Mouse (Mus musculus) kidney, postnatal 0 days (tissue): ENCODE measurements at regions not wholly inside any gene's neighbourhood (a gene's known extent, or its start where the extent isn't known, plus 50 kb on each side); places are given as distances from the start of the nearest gene placed in this dataset.

Experiments
- ATAC-seq: fragments of 200-750 bp; cut with Nextera tagmentation; replicated peaks from 2 replicates; pipeline ENCODE4 v1.8.0; 2017; ENCODE audit warnings: low read depth, moderate number of reproducible peaks, moderate TSS enrichment, moderate library complexity; ENCODE audit not compliant: low FRiP score
- DNase-seq: peaks from one replicate; pipeline ENCODE4 v3.0.0-alpha.2; 2016; ENCODE audit warnings: low spot score
- H3K27ac ChIP-seq: fragments of 300-500 bp; sonication (generic); 2 replicates; pipeline ENCODE4 v1.5.1; 2014; ENCODE audit warnings: mild to moderate bottlenecking
- H3K27me3 ChIP-seq: fragments of 300-500 bp; sonication (generic); 2 replicates; pipeline ENCODE4 v1.6.1; 2014; ENCODE audit warnings: low read length, mixed read lengths; ENCODE audit not compliant: insufficient read depth
- H3K36me3 ChIP-seq: fragments of 300-500 bp; sonication (generic); 2 replicates; pipeline ENCODE4 v1.6.1; 2014; ENCODE audit warnings: low read length, mixed read lengths; ENCODE audit not compliant: insufficient read depth
- H3K4me1 ChIP-seq: fragments of 300-500 bp; sonication (generic); replicated peaks from 2 replicates; pipeline ENCODE4 v1.6.1; 2014; ENCODE audit warnings: antibody characterized with exemption, low read length, mixed read lengths; ENCODE audit not compliant: insufficient read depth
- H3K4me2 ChIP-seq: fragments of 300-500 bp; sonication (generic); 2 replicates; pipeline ENCODE4 v1.6.1; 2014; ENCODE audit warnings: mild to moderate bottlenecking, low read length, moderate library complexity, mixed read lengths
- H3K4me3 ChIP-seq: fragments of 300-500 bp; sonication (generic); replicated peaks from 2 replicates; pipeline ENCODE4 v1.5.1; 2014; ENCODE audit warnings: low read depth, low read length
- H3K9ac ChIP-seq: fragments of 300-500 bp; sonication (generic); 2 replicates; pipeline ENCODE4 v1.6.1; 2014; ENCODE audit warnings: low read depth, low read length
- H3K9me3 ChIP-seq: fragments of 300-500 bp; sonication (generic); replicated peaks from 2 replicates; pipeline ENCODE4 v1.6.1; 2016; ENCODE audit warnings: low read length, inconsistent platforms, mixed read lengths
- CTCF ChIP-seq: IDR thresholded peaks from 2 replicates; pipeline ENCODE4 v1.5.1; 2016; ENCODE audit warnings: antibody characterized with exemption, low read depth, mild to moderate bottlenecking, moderate library complexity
- WGBS: fragments of 180-500 bp; shearing (Covaris S2); extraction: QIAGEN DNeasy Blood & Tissue Kit; methylation state at CpG from one replicate; pipeline ENCODE4 v1.1.7; 2014; 5-methylcytosine and 5-hydroxymethylcytosine counted together

- no peak for ATAC-seq
- H3K27ac ChIP-seq, result no peak overlapping the region
Measured at GRCm38 (mm10) chr8:26698580-26698979, 278.5 kb upstream of the Zfp703 start.

DNA sequence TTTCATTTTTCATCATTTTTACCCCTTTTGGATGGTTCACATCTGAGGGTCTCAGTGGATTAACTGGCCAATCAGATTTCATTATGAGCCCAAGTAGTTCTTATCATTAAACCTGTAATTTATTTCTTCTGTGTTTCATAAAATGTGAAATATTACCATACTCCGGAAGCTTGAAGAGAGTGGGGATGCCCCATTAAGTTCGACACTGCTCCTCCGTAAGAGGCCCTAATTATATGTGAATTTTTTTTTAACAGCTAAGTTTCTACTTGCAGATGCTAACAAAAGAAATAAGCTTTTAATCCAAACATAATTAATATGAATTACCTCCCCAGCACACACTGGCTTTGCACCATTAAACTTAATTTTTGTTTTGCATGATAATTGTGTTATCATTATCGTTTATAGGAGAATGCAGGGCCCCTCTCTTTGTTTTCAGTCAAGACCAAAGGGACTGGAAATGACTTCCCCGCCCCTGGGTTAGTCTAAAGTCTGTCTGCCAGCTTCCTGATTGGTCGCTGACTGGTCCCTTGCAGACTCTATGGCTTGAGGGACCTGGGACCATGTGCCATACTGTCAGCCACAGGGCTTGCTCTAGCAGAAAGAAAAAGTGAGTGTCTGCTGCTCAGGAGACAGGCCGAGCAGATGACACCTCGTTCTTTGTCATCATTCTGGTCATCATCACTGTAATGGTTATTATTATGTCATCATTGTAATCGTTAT, 270.9 kb upstream of the Zfp703 start:
- H3K9me3 ChIP-seq, result no peaks in the 10 kb centered on the region
- no peaks in the 10 kb centered on the region; the same call in 1 of the 2 replicates for H3K27me3 ChIP-seq
- WGBS, result 36% methylated on average over 9 of the region's 9 CpGs
- TF ChIP-seq CTCF, result no peak
- no peak overlapping the region for H3K9ac ChIP-seq
- no peak for DNase-seq
- no peak for ATAC-seq
- no peak overlapping the region for H3K4me3 ChIP-seq
- H3K4me1 ChIP-seq, result no peaks in the 10 kb centered on the region
- no peak overlapping the region for H3K4me2 ChIP-seq
- H3K27ac ChIP-seq, result no peak overlapping the region
- no peaks in the 10 kb centered on the region for H3K36me3 ChIP-seq

More at GRCm38 (mm10) chr8:26698580-26698979, 278.5 kb upstream of the Zfp703 start:
- WGBS, result 52% methylated on average over 7 of the region's 7 CpGs
- no peak for TF ChIP-seq CTCF
- DNase-seq, result peak; percentile 40
- Histone ChIP-seq H3K4me2 (no peak overlapping the region), H3K4me3 (no peak overlapping the region), H3K27me3 (no peaks in the 10 kb centered on the region; the same call in 1 of the 2 replicates), H3K9ac (no peak overlapping the region), H3K9me3 (no peaks in the 10 kb centered on the region), H3K36me3 (no peaks in the 10 kb centered on the region), H3K4me1 (no peaks in the 10 kb centered on the region)

- no peaks in the 10 kb centered on the region for H3K36me3 ChIP-seq
- no peak overlapping the region for H3K4me2 ChIP-seq
- no peaks in the 10 kb centered on the region for H3K4me1 ChIP-seq
- no peak for TF ChIP-seq CTCF
- H3K27me3 ChIP-seq, result no peaks in the 10 kb centered on the region
- DNase-seq, result no peak
- whole genome bisulfite sequencing, result 91% methylated on average over 7 of the region's 7 CpGs
- H3K4me3 ChIP-seq, result no peak overlapping the region
- no peak overlapping the region for H3K9ac ChIP-seq
- H3K27ac ChIP-seq, result no peak overlapping the region
- ATAC-seq, result no peak
- H3K9me3 ChIP-seq, result no peaks in the 10 kb centered on the region
Measured at GRCm38 (mm10) chr8:26706768-26707156, 270.4 kb upstream of the Zfp703 start.

DNA sequence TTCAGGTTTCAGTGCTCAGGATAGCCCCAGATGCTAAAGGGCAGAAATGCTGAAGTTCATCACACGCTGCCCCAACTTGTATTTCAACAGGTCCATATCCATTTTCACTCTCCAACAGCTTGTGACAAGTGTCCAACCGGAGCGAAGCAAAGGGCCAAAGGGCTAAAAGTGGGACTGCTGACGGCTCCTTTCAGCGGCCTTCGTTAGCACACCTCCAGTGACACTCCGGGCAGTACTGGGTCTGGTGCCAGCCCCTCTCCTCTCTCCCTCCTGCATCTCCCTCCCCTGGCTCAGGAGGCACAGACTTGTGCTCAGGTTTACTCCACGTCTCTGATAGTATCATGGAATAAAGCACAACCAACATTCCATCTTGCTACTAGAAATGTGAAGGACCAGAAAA, 263.3 kb upstream of the Zfp703 start:
- no peak for TF ChIP-seq CTCF
- Histone ChIP-seq H3K36me3 (no peaks in the 10 kb centered on the region), H3K27ac (no peak overlapping the region), H3K4me1 (no peaks in the 10 kb centered on the region), H3K4me2 (no peak overlapping the region), H3K27me3 (no peaks in the 10 kb centered on the region), H3K9me3 (no peaks in the 10 kb centered on the region), H3K9ac (no peak overlapping the region), H3K4me3 (no peak overlapping the region)
- ATAC-seq, result no peak
- DNase-seq, result no peak
- 67% methylated on average over 8 of the region's 8 CpGs for WGBS

GRCm38 (mm10) chr8:26714714-26715113, 262.4 kb upstream of the Zfp703 start:
- H3K36me3 ChIP-seq, result no peaks in the 10 kb centered on the region
- no peaks in the 10 kb centered on the region for H3K9me3 ChIP-seq
- H3K4me3 ChIP-seq, result no peak overlapping the region
- no peak overlapping the region for H3K27ac ChIP-seq
- H3K4me1 ChIP-seq, result no peaks in the 10 kb centered on the region
- WGBS, result 93% methylated on average over 3 of the region's 3 CpGs
- ATAC-seq (no peak), DNase-seq (no peak)
- no peak for TF ChIP-seq CTCF
- H3K4me2 ChIP-seq, result no peak overlapping the region
- H3K27me3 ChIP-seq, result no peaks in the 10 kb centered on the region
- no peak overlapping the region for H3K9ac ChIP-seq

DNA sequence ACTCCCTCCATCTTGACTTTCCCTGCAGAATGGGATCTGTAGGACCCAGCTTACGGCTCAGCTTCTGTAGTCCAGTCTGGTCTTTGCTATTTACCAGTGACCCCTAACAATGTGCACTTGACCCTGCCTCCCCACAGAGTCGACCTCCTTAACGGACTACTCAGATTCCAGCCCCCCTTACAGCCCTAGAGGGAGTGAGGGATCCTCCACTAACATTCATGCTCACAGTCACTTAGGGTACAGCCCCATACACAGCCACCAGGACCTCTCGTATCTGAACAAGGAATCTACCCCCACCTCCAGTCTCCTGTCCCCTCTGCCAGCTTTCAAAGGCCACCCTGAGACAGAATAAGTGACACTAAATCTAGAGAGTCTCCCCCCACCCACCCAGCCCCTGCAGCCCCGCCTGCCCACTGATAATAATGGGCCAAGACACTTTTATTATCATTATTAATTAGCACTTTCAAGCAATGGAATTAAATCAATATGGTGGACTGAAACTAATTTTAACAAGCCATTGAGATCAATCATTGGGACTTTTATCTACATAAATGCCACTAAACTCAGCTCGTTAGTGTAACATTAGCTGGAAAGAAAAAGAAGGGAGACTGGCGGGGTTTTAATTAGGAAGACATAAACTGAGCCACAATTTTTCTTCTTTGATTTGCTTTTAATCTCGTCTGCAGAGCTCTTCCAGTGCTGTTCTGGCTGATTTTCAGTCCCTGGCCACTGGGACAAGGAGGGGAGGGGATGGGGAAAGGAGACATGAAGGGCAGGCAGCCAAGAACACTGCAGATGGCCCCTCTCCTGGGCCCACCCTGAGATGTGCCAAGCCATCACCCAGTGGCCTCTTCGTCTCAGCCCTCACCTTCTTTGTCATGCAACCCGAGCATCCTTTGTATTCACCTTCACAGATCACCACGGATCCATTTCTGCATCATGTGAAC, 258.4 kb upstream of the Zfp703 start:
- no peaks in the 10 kb centered on the region for H3K36me3 ChIP-seq
- DNase-seq, result peak; percentile 67
- no peaks in the 10 kb centered on the region for H3K27me3 ChIP-seq
- TF ChIP-seq CTCF, result no peak
- peak; percentile 82 for ATAC-seq
- no peak overlapping the region for H3K4me3 ChIP-seq
- 36% methylated on average over 11 of the region's 11 CpGs for WGBS
- H3K27ac ChIP-seq, result no peak overlapping the region
- H3K4me1 ChIP-seq, result no peaks in the 10 kb centered on the region
- H3K9me3 ChIP-seq, result no peaks in the 10 kb centered on the region
- H3K9ac ChIP-seq, result no peak overlapping the region
- no peak overlapping the region for H3K4me2 ChIP-seq
